Mouse (Mus musculus) limb, embryonic 11.5 days (tissue): ENCODE results near the gene Map1a. TPM values are rescaled to one million over a fixed set of nuclear protein-coding genes. Genes with fewer than 3 reads are reported as not detected.

Experiments used
- ATAC-seq: fragments of 200-750 bp; cut with Nextera tagmentation; 2 replicates; pipeline ENCODE4 v1.8.0; 2017; ENCODE audit warnings: low read depth; ENCODE audit not compliant: insufficient number of reproducible peaks, low FRiP score, low TSS enrichment
- DNase-seq: peaks from one replicate; pipeline ENCODE4 v3.0.0-alpha.2; 2015; ENCODE audit warnings: low spot score
- H3K27ac ChIP-seq: fragments of 300-500 bp; sonication (generic); replicated peaks from 2 replicates; pipeline ENCODE4 v1.5.1; 2014; ENCODE audit warnings: low read depth, mild to moderate bottlenecking, low read length
- H3K27me3 ChIP-seq: fragments of 300-500 bp; sonication (generic); 2 replicates; pipeline ENCODE4 v1.6.1; 2014; ENCODE audit warnings: mild to moderate bottlenecking, low read length, mixed read lengths; ENCODE audit not compliant: control insufficient read depth, insufficient read depth
- H3K36me3 ChIP-seq: fragments of 300-500 bp; sonication (generic); 2 replicates; pipeline ENCODE4 v1.6.1; 2014; ENCODE audit warnings: mild to moderate bottlenecking, low read length, moderate library complexity, mixed read lengths; ENCODE audit not compliant: control insufficient read depth, insufficient read depth
- H3K4me1 ChIP-seq: fragments of 300-500 bp; sonication (generic); 2 replicates; pipeline ENCODE4 v1.6.1; 2014; ENCODE audit warnings: low read length, mixed read lengths; ENCODE audit not compliant: control insufficient read depth, insufficient read depth
- H3K4me2 ChIP-seq: fragments of 300-500 bp; sonication (generic); 2 replicates; pipeline ENCODE4 v1.6.1; 2014; ENCODE audit warnings: low read depth, mild to moderate bottlenecking, moderate library complexity; ENCODE audit not compliant: severe bottlenecking
- H3K4me3 ChIP-seq: fragments of 300-500 bp; sonication (generic); 2 replicates; pipeline ENCODE4 v1.5.1; 2014; ENCODE audit warnings: low read depth, low read length
- H3K9ac ChIP-seq: fragments of 300-500 bp; sonication (generic); 2 replicates; pipeline ENCODE4 v1.6.1; 2014; ENCODE audit warnings: mild to moderate bottlenecking, low read length
- H3K9me3 ChIP-seq: fragments of 300-500 bp; sonication (generic); 2 replicates; pipeline ENCODE4 v1.6.1; 2016; ENCODE audit warnings: low read length; ENCODE audit not compliant: control insufficient read depth
- WGBS: fragments of 180-500 bp; shearing (Covaris S2); extraction: QIAGEN DNeasy Blood & Tissue Kit; methylation state at CpG from one replicate; pipeline ENCODE4 v1.1.7; 2014; 5-methylcytosine and 5-hydroxymethylcytosine counted together
- polyA plus RNA-seq: library from polyadenylated mRNA; unstranded; fragments of >200 nt; fragmentation: Nextera tagmentation; extraction: Ambion mirVana; gene quantifications from 2 replicates; pipeline ENCODE4 v1.2.1, GENCODE M21; 2014

The Map1a gene
- polyA plus RNA-seq, 1 experiment from 2014 or later, result 2.9 TPM

DNA sequence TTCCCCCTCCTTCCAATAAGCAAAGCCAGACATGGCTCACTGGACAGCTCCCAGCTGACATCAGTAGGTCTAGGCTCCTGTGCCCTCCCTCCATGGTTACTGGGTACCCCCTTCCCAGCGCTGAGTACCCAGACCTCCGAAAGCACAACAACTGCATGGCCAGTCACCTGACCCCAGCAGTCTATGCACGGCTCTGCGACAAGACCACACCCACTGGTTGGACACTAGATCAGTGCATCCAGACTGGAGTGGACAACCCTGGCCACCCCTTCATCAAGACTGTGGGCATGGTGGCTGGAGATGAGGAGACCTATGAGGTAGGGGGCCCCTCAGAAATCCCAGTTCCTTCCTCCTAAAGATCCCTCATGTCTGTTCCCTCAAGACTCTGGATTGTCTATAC is 70.1 kb downstream of the Map1a start:
- ATAC-seq (no peak), DNase-seq (no peak)
- WGBS, result 51% methylated on average over 4 of the region's 4 CpGs
- Histone ChIP-seq H3K27me3 (peaks cover 6% of the 10 kb centered on the region), H3K9me3 (no peaks in the 10 kb centered on the region), H3K36me3 (no peaks in the 10 kb centered on the region), H3K4me1 (0 out of 2 replicates have a peak, but pooled peaks cover 3% of the 10 kb centered on the region), H3K4me2 (no peak overlapping the region), H3K9ac (no peak overlapping the region), H3K27ac (no peak overlapping the region), H3K4me3 (no peak overlapping the region)

Other genes starting within 250 kb of the Map1a start
- gene Tgm5, start 203.8 kb upstream of the Map1a start, polyA plus RNA-seq, result not detected in 2 replicates
- gene Tgm7, start 179.8 kb upstream of the Map1a start, polyA plus RNA-seq, result not detected in 2 replicates
- 23.0 and 24.6 TPM in 2 replicates for gene Adal, start 149.2 kb upstream of the Map1a start, polyA plus RNA-seq
- 19.6 and 22.6 TPM in 2 replicates for gene Lcmt2, start 148.9 kb upstream of the Map1a start, polyA plus RNA-seq
- 67.2 and 72.9 TPM in 2 replicates for gene Tubgcp4, start 118.9 kb upstream of the Map1a start, polyA plus RNA-seq
- gene Zscan29, start 118.5 kb upstream of the Map1a start, polyA plus RNA-seq, result 11.7 and 12.6 TPM in 2 replicates
- 104 TPM in 2 replicates for gene Trp53bp1, start 18.2 kb upstream of the Map1a start, polyA plus RNA-seq
- 8.5 and 8.6 TPM in 2 replicates for gene Ppip5k1, start 65.8 kb downstream of the Map1a start, polyA plus RNA-seq
- 2.0 and 2.1 TPM in 2 replicates for gene Ckmt1, start 68.1 kb downstream of the Map1a start, polyA plus RNA-seq
- gene Strc, start 97.6 kb downstream of the Map1a start, polyA plus RNA-seq, result not detected in 2 replicates
- 540 and 632 TPM in 2 replicates for gene Pdia3, start 124.2 kb downstream of the Map1a start, polyA plus RNA-seq
- gene Catsper2, start 124.2 kb downstream of the Map1a start, polyA plus RNA-seq, result 1.7 and 2.0 TPM in 2 replicates
- 9.6 and 9.7 TPM in 2 replicates for gene Ell3, start 154.7 kb downstream of the Map1a start, polyA plus RNA-seq
- 538 and 540 TPM in 2 replicates for gene Serf2, start 159.6 kb downstream of the Map1a start, polyA plus RNA-seq
- 122 and 124 TPM in 2 replicates for gene Hypk, start 163.7 kb downstream of the Map1a start, polyA plus RNA-seq
- gene Serinc4, start 167.2 kb downstream of the Map1a start, polyA plus RNA-seq, result 0.12 and 0.37 TPM in 2 replicates
- 66.2 and 67.3 TPM in 2 replicates for gene Mfap1b, start 184.5 kb downstream of the Map1a start, polyA plus RNA-seq
- gene Mfap1a, start 217.1 kb downstream of the Map1a start, polyA plus RNA-seq, result 33.7 and 37.2 TPM in 2 replicates
- 10.0 and 10.4 TPM in 2 replicates for gene Wdr76, start 217.1 kb downstream of the Map1a start, polyA plus RNA-seq